Mouse (Mus musculus) MEL (cell line): ENCODE data around the gene Tpst2.

ENCODE experiments used
- CTCF ChIP-seq, 3 experiments: IDR thresholded peaks in 2 of 3; conservative IDR thresholded peaks in 1 of 3; 2 replicates each; pipeline ENCODE4 v1.5.1; 2011 to 2012; ENCODE audit warnings: low read length in 3 of 3, low read depth in 2 of 3, mild to moderate bottlenecking in 2 of 3, improper control_type of control experiment in 1 of 3, inconsistent platforms in 1 of 3, mixed read lengths in 1 of 3, moderate library complexity in 1 of 3; ENCODE audit not compliant: control insufficient read depth in 1 of 3, insufficient read depth in 1 of 3, poor library complexity in 1 of 3, severe bottlenecking in 1 of 3
- EP300 ChIP-seq, 2 experiments: IDR thresholded peaks; 2 replicates each; pipeline ENCODE4 v1.6.1; 2011; ENCODE audit warnings: improper control_type of control experiment in 2 of 2, low read length in 2 of 2, low read depth in 1 of 2, mild to moderate bottlenecking in 1 of 2
- ETS1 ChIP-seq: IDR thresholded peaks from 2 replicates; pipeline ENCODE4 v1.6.1; 2012; ENCODE audit warnings: low read depth, mild to moderate bottlenecking, inconsistent platforms, low read length, improper control_type of control experiment, moderate library complexity
- HCFC1 ChIP-seq: IDR thresholded peaks from 2 replicates; pipeline ENCODE4 v1.6.1; 2012; ENCODE audit warnings: low read depth, mild to moderate bottlenecking, inconsistent platforms, low read length, improper control_type of control experiment, moderate library complexity
- JUND ChIP-seq: IDR thresholded peaks from 2 replicates; pipeline ENCODE4 v1.6.1; 2011; ENCODE audit warnings: low read depth, mild to moderate bottlenecking, improper control_type of control experiment, low read length
- MYC ChIP-seq: IDR thresholded peaks from 2 replicates; pipeline ENCODE4 v1.6.1; 2011; ENCODE audit warnings: low read depth, mild to moderate bottlenecking, low read length, improper control_type of control experiment, moderate library complexity
- POLR2A ChIP-seq, 2 experiments: IDR thresholded peaks; 2 replicates each; pipeline ENCODE4 v1.6.1; 2011 to 2012; ENCODE audit warnings: low read length in 2 of 2, mild to moderate bottlenecking in 2 of 2, control low read depth in 1 of 2, improper control_type of control experiment in 1 of 2, low read depth in 1 of 2, moderate library complexity in 1 of 2; ENCODE audit not compliant: control insufficient read depth in 1 of 2, insufficient read depth in 1 of 2, poor library complexity in 1 of 2
- SIN3A ChIP-seq: IDR thresholded peaks from 2 replicates; pipeline ENCODE4 v1.6.1; 2012; ENCODE audit warnings: low read length, improper control_type of control experiment, inconsistent platforms
- TBP ChIP-seq: IDR thresholded peaks from 2 replicates; pipeline ENCODE4 v1.8.0; 2011; ENCODE audit warnings: low read depth, low read length, improper control_type of control experiment
- ZMIZ1 ChIP-seq: IDR thresholded peaks from 2 replicates; pipeline ENCODE4 v1.6.1; 2012; ENCODE audit warnings: low read depth, mild to moderate bottlenecking, inconsistent platforms, low read length, improper control_type of control experiment, moderate library complexity

- TF ChIP-seq TBP (no peak), JUND (no peak), SIN3A (no peak), ETS1 (no peak), HCFC1 (no peak), MYC (no peak), CTCF (IDR thresholded peaks at IDR 0.05 in 2 of 3, conservative IDR thresholded peaks at IDR 0.05 in 1 of 3; ENCODE audit: control insufficient read depth in 1 of 3, insufficient read depth in 1 of 3, low read depth in 2 of 3, low read length in 3 of 3, poor library complexity in 1 of 3, severe bottlenecking in 1 of 3) (no peak), POLR2A (IDR thresholded peaks at IDR 0.05; ENCODE audit: control insufficient read depth in 1 of 2, insufficient read depth in 1 of 2, low read depth in 1 of 2, low read length in 2 of 2, poor library complexity in 1 of 2) (no peak), ZMIZ1 (no peak), EP300 (IDR thresholded peaks at IDR 0.05; ENCODE audit: low read depth in 1 of 2, low read length in 2 of 2) (no peak)
Measured at GRCm38 (mm10) chr5:112346211-112346965, 69.9 kb downstream of the Tpst2 start.
